Mouse (Mus musculus): ENCODE measurements around the gene Fscn3. TPM values are rescaled to one million over a fixed set of nuclear protein-coding genes. Genes with fewer than 3 reads are reported as not detected.

Fscn3 gene
- total RNA-seq, 2 experiments from 2014 or later: not detected

- DNase-seq (ENCODE audit: extremely low spot score in 1 of 2, low spot score in 2 of 2): peak; percentile 47 to 57
- peak overlapping the region; percentile 9; the same call in 1 of the 2 replicates for H3K27ac ChIP-seq
- no peak; the same call in 1 of the 2 replicates for TF ChIP-seq CTCF (IDR thresholded peaks at IDR 0.05)
- intact Hi-C loops (cut with DNase I): no loop called here
- H3K4me3 ChIP-seq: no peak overlapping the region
Measured at GRCm38 (mm10) chr6:28418449-28418848, 9.1 kb upstream of the Fscn3 start.

DNA sequence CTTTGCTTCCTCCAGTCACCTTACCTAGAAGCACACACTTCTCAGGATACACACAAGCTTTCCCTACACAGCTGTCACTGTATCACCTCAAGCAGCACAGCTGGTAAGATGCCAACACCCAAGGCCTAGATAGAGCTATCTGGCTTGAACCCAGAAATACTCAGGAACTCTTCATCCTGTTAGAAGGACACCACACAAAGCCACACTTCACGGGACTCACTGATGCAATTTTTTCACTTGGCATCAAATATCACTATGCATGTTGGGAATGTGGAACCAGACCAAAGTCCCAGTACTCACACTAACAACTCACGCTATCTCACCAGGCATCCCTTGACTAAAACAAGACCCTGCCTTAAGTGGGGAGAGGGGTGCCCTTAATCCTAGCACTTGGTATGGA, 7.9 kb upstream of the Fscn3 start:
- no peak overlapping the region for H3K27ac ChIP-seq
- no peak for TF ChIP-seq CTCF (IDR thresholded peaks at IDR 0.05)
- DNase-seq (ENCODE audit: extremely low spot score in 1 of 2, low spot score in 2 of 2): no peak
- H3K4me3 ChIP-seq: peak overlapping the region; percentile 13; the same call in 1 of the 2 replicates
- intact Hi-C loops (cut with DNase I): loop anchor here (5.0 kb wide), 3 partner anchors 157 to 603 kb away; partner anchors contain the start of gene Lrrc4

- peak overlapping the region; percentile 85 for H3K4me3 ChIP-seq
- DNase-seq (ENCODE audit: extremely low spot score in 1 of 2, low spot score in 2 of 2): no peak
- no peak for TF ChIP-seq CTCF (IDR thresholded peaks at IDR 0.05)
- intact Hi-C loops (cut with DNase I): loop anchor here (5.0 kb wide), 3 partner anchors 158 to 602 kb away; partner anchors contain the start of gene Lrrc4
- H3K27ac ChIP-seq: no peak overlapping the region
Measured at GRCm38 (mm10) chr6:28420361-28420760, 7.2 kb upstream of the Fscn3 start.

DNA sequence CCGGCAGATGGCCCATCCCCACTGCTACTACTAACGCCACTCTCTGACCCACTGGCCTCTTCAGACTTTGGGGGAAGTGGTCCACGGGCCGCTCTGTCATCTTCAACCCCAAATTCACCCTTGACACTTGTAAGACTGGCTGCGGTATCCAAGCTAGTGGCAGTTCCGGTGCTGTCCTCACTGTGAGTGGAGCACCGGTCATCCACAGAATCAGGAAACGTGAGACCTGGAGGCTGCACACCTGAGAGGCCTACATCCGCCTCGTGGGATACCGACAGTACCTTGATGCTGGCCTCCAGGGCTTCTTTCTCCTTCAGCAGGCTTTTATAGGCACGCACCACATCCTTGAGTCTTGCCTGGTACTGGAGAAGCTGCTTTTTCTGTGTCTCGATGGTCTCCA, 6.7 kb upstream of the Fscn3 start:
- no peak for DNase-seq (ENCODE audit: extremely low spot score in 1 of 2, low spot score in 2 of 2)
- no peak overlapping the region; the same call in 1 of the 2 replicates for H3K27ac ChIP-seq
- H3K4me3 ChIP-seq: peak overlapping the region; percentile 85
- no peak for TF ChIP-seq CTCF (IDR thresholded peaks at IDR 0.05)
- intact Hi-C loops (cut with DNase I): loop anchor here (5.0 kb wide), 3 partner anchors 159 to 601 kb away; partner anchors contain the start of gene Lrrc4

DNA sequence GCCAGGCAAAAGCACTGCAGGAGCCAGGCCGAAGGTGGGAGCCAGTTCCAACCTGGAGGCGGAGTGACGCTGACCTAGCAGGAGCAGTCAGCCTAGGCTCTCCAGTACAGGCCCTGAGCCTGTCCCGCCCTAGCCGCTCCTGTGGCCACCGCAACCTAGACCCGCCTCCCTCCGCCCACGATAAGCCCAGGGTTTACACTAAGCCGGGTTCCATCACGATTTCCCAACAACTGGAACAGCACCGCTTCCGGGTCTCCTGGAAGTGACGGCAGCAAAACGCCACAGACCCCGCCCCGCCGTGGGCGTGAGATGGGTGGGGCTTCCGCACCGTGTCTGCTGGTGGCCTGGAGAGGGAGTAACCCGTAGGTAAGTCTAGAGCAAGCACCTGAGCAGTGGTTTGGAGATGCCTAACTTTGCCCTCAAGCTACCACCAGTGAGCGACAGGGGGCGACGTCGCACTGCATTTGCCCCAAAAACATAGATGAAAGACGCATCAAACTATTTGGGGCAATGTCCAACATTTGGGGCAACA, 6.1 kb upstream of the Fscn3 start:
- Histone ChIP-seq H3K27ac (peak overlapping the region; percentile 66), H3K4me3 (peak overlapping the region; percentile 85)
- DNase-seq (ENCODE audit: extremely low spot score in 1 of 2, low spot score in 2 of 2): peak; percentile 91 to 95
- peak; percentile 61 for TF ChIP-seq CTCF (IDR thresholded peaks at IDR 0.05)
- intact Hi-C loops (cut with DNase I): loop anchor here (5.0 kb wide), 3 partner anchors 159 to 601 kb away; partner anchors contain the start of gene Lrrc4

DNA sequence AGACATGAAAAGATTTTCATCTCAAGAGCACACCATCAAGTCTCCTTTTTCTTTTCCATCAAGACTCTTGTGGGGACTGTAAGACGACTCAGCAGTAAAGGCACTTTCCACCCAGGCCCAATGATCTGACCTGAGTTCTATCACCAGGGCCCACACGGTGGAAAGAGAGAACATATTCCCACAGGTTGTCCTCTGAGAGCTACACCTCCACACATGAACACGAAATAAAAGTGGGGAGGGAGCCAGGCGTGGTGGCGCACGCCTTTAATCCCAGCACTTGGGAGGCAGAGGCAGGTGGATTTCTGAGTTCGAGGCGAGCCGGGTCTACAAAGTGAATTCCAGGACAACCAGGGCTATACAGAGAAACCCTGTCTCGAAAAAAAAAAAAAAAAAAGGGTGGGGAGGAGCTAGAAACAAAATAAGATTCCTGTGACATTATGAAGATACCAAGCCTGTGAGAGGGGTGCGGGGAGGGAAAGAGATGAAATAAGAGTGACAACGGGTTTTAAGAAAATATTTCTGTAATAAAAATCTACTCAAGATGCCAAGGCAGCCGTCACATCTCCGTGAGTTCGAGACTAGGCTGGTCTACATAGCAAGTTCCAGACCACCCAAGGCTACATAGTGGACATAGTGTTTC, 4.8 kb upstream of the Fscn3 start:
- no peak for TF ChIP-seq CTCF (IDR thresholded peaks at IDR 0.05)
- no peak for DNase-seq (ENCODE audit: extremely low spot score in 1 of 2, low spot score in 2 of 2)
- H3K27ac ChIP-seq: peak overlapping the region; percentile 69
- H3K4me3 ChIP-seq: peak overlapping the region; percentile 73
- intact Hi-C loops (cut with DNase I): loop anchor here (5.0 kb wide), 3 partner anchors 160 to 600 kb away; partner anchors contain the start of gene Lrrc4

DNA sequence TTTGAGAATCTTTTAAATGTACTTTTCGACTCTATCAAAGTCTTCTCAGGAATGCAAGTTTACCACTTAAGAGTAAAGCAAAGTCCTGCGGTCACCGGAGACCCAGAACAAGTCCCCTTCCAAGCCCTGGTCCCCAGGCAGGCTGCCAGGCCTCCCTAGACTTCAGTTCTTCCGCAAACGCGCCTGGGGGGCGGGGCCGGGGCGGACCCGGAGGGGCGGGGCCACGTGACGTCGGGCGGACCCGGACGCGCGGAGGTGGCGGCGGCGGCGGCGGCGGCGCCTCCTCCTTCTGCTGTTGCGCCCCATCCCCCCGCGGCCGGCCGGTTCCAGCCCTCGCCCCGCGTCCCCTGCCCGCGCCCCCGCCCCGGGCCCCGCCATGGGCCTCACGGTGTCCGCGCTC, 4.3 kb upstream of the Fscn3 start, which contains the start of gene Arf5:
TSS of gene Arf5 (plus strand) at position 248 of the 400 bp plus-strand sequence.
- Histone ChIP-seq H3K4me3 (peak within 1 kb of the TSS; percentile 73), H3K27ac (peak within 1 kb of the TSS; percentile 97)
- intact Hi-C loops (cut with DNase I): loop anchor here (5.0 kb wide), 3 partner anchors 161 to 599 kb away; partner anchors contain the start of gene Lrrc4
- peak; percentile 95 for DNase-seq (ENCODE audit: extremely low spot score in 1 of 2, low spot score in 2 of 2)
- TF ChIP-seq CTCF (IDR thresholded peaks at IDR 0.05): no peak

DNA sequence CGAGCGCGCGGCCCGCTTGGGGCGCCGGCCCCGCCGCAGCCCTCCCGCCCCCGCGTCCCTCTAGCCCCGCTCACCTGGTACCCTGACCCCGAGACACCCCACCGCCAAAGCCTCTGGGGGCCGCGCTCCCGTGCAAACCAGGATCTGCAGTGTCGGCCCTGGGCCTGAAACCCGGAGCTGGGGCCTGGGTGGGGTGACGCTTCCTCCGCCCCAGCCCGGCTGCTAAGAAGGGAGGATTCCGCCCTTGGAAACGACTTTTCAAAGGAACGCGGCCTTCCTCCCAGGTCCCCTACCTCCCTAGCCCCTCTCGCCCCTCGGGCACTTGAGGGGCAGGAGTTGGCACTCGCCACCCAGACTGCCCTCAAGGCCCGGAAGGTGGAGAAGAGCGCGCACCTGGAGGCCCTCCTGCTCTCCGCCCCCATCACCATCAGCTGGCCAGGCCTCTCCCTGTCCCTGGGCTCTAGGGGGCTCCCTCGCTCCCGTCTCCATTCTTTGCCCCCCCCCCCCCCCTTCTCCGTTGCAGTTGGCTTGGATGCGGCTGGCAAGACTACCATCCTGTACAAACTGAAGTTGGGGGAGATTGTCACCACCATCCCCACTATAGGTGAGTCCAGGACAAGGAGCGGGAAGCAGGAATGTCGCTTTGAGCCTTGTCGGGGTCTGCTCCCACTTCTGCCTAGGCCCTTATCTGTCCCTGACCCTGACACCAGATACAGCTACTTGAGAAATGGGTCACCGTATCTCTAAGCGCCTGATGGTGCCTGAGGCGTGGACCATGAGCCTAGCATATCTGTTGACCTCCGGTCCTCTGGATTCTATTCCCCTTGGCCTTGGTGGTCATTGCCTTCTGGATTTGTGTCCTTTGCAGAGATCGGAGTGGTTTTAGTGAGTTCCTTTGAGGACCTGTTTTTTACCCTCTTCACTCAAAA, 3.6 kb upstream of the Fscn3 start:
- DNase-seq (ENCODE audit: extremely low spot score in 1 of 2, low spot score in 2 of 2): peak; percentile 47 to 57
- Histone ChIP-seq H3K27ac (peak overlapping the region; percentile 97), H3K4me3 (peak overlapping the region; percentile 73)
- peak; percentile 23 for TF ChIP-seq CTCF (IDR thresholded peaks at IDR 0.05)
- intact Hi-C loops (cut with DNase I): loop anchor here (1.0 to 5.0 kb wide), 4 partner anchors 55 to 598 kb away; partner anchors contain the start of gene Lrrc4

- no peak for DNase-seq (ENCODE audit: extremely low spot score in 1 of 2, low spot score in 2 of 2)
- Histone ChIP-seq H3K27ac (no peak overlapping the region), H3K4me3 (peak overlapping the region; percentile 73)
- intact Hi-C loops (cut with DNase I): no loop called here
- TF ChIP-seq CTCF (IDR thresholded peaks at IDR 0.05): no peak
Measured at GRCm38 (mm10) chr6:28425019-28425418, 2.6 kb upstream of the Fscn3 start.

DNA sequence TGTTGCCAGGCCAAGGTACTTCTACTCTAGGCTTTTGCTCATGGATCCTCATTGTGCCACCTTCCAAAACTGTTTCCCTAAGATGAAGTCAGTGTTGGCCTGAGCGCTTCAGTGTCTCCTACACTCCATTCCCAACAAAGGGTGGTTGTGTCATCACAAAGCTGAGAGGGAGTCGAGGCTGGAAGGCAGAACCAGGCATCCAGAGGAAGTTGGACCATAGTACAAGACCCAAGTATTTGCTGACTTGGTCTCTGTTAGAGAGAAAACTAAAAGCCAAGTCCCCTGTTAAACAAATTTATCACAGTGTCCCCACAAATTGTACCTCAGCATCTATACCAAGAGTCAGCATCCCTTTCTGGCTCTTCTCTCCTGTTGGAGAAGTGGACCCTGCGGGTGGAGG, 701 bp downstream of the Fscn3 start, which contains the start of gene Gcc1:
TSS of gene Gcc1 (minus strand) at position 101 of the 400 bp plus-strand sequence.
- no peak within 1 kb of the TSS for H3K27ac ChIP-seq
- TF ChIP-seq CTCF (IDR thresholded peaks at IDR 0.05): no peak
- H3K4me3 ChIP-seq: no peak within 1 kb of the TSS
- intact Hi-C loops (cut with DNase I): no loop called here
- DNase-seq (ENCODE audit: extremely low spot score in 1 of 2, low spot score in 2 of 2): no peak

DNA sequence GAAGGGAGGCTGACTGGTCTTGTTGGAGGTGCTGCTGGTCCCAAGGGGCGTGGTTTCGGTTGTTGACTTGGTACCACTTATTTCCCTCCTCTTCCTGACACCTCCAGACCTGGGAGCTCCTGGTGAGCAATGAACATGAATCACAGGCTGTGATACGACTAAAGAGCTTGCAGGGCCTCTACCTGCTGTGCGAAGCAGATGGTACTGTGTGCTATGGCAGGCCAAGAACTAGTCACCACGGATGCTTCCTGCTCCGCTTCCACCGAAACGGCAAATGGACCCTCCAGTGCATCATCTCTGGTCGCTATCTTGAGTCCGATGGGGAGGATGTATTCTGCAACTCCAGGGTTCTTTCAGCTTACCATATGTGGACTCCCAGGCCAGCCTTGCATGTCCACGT, 2.3 kb downstream of the Fscn3 start:
- DNase-seq (ENCODE audit: extremely low spot score in 1 of 2, low spot score in 2 of 2): no peak
- intact Hi-C loops (cut with DNase I): no loop called here
- no peak for TF ChIP-seq CTCF (IDR thresholded peaks at IDR 0.05)
- no peak overlapping the region for H3K27ac ChIP-seq
- no peak overlapping the region for H3K4me3 ChIP-seq
